Mouse (Mus musculus) heart, adult 2 months (tissue): ENCODE results near the gene Tbx6. TPM values are rescaled to one million over a fixed set of nuclear protein-coding genes. Genes with fewer than 3 reads are reported as not detected.
A peak's percentile ranks its signal among the peaks of the same experiment; 100 is the strongest.

Source experiments
- DNase-seq, 2 experiments: peaks; one replicate each; pipeline ENCODE4 v3.0.0; 2021
- H3K27ac ChIP-seq: fragments of 200-600 bp; 2 replicates; pipeline ENCODE4 v1.8.1; 2022
- H3K27me3 ChIP-seq: fragments of 200-500 bp; 2 replicates; pipeline ENCODE4 v1.6.1; 2012; ENCODE audit warnings: mild to moderate bottlenecking, low read length, inconsistent platforms, mixed read lengths; ENCODE audit not compliant: control insufficient read depth, insufficient read depth
- H3K36me3 ChIP-seq: fragments of 200-500 bp; 2 replicates; pipeline ENCODE4 v1.6.1; 2012; ENCODE audit warnings: low read length, inconsistent platforms; ENCODE audit not compliant: control insufficient read depth, insufficient read depth
- H3K4me1 ChIP-seq: fragments of 200-500 bp; 2 replicates; pipeline ENCODE4 v1.6.1; 2011; ENCODE audit warnings: low read length; ENCODE audit not compliant: control insufficient read depth, insufficient read depth
- H3K4me3 ChIP-seq: fragments of 200-600 bp; 2 replicates; pipeline ENCODE4 v1.8.1; 2022
- H3K79me2 ChIP-seq: fragments of 200-500 bp; replicated peaks from 2 replicates; pipeline ENCODE4 v1.6.1; 2012; ENCODE audit warnings: mild to moderate bottlenecking, inconsistent platforms, low read length, moderate library complexity, mixed read lengths; ENCODE audit not compliant: control insufficient read depth, insufficient read depth
- H3K9ac ChIP-seq: fragments of 200-500 bp; 2 replicates; pipeline ENCODE4 v1.6.1; 2012; ENCODE audit warnings: low read depth, mild to moderate bottlenecking, control low read depth, inconsistent platforms, low read length, mixed read lengths
- CTCF ChIP-seq: fragments of 200-600 bp; IDR thresholded peaks from 2 replicates; pipeline ENCODE4 v1.8.1; 2022; ENCODE audit warnings: antibody characterized with exemption, mild to moderate bottlenecking, moderate library complexity
- EP300 ChIP-seq: fragments of 200-500 bp; IDR thresholded peaks from 2 replicates; pipeline ENCODE4 v1.6.1; 2011; ENCODE audit warnings: low read depth, low read length, control low read depth; ENCODE audit not compliant: insufficient read depth
- POLR2A ChIP-seq: fragments of 200-500 bp; IDR thresholded peaks from 2 replicates; pipeline ENCODE4 v1.6.1; 2011; ENCODE audit warnings: mild to moderate bottlenecking, low read depth, low read length, control low read depth; ENCODE audit not compliant: insufficient read depth
- WGBS: fragments of 180-500 bp; shearing (Covaris S2); methylation state at CpG from one replicate; pipeline ENCODE4 v1.1.7; 2018; 5-methylcytosine and 5-hydroxymethylcytosine counted together
- intact Hi-C: fragments of 180-260 bp; cut with DNase I; formaldehyde crosslinking; loops from one replicate; pipeline ENCODE4 v1.15.1; 2025
- polyA plus RNA-seq: library from polyadenylated mRNA; depleted of rRNA; stranded (reverse); fragments of >200 nt; gene quantifications from 2 replicates; pipeline ENCODE4 v1.2.3, GENCODE M21; 2012
- total RNA-seq, 2 experiments: library from RNA; stranded (reverse); gene quantifications; 2 replicates each; pipeline ENCODE4 v1.2.3; 2021

The Tbx6 gene
- total and polyA plus RNA-seq, 3 experiments, result 0.44 to 2.9 (median 0.66) TPM

GRCm38 (mm10) chr7:126741964-126742482 is 39.3 kb upstream of the Tbx6 start:
- Histone ChIP-seq H3K79me2 (no peaks in the 10 kb centered on the region), H3K27ac (no peak overlapping the region), H3K4me3 (no peak overlapping the region), H3K4me1 (0 out of 2 replicates have a peak, but pooled peaks cover 1% of the 10 kb centered on the region), H3K36me3 (no peaks in the 10 kb centered on the region), H3K27me3 (no peaks in the 10 kb centered on the region), H3K9ac (no peak overlapping the region)
- 88% methylated on average over 13 of the region's 13 CpGs for WGBS
- intact Hi-C loops, result no loop called here
- TF ChIP-seq EP300 (no peak), CTCF (no peak), POLR2A (no peak)
- no peak for DNase-seq

- H3K36me3 ChIP-seq, result no peaks in the 10 kb centered on the region
- peak overlapping the region; percentile 49; the same call in 1 of the 2 replicates for H3K27ac ChIP-seq
- peak in 1 of 2 experiments; percentile 53 for DNase-seq
- no peaks in the 10 kb centered on the region for H3K27me3 ChIP-seq
- no peak overlapping the region for H3K4me3 ChIP-seq
- 62% methylated on average over 12 of the region's 12 CpGs for WGBS
- no peak overlapping the region for H3K9ac ChIP-seq
- no peak for TF ChIP-seq CTCF
- intact Hi-C loops, result no loop called here
- no peaks in the 10 kb centered on the region for H3K79me2 ChIP-seq
- H3K4me1 ChIP-seq, result 0 out of 2 replicates have a peak, but pooled peaks cover 1% of the 10 kb centered on the region
These were observed 35.2 kb upstream of the Tbx6 start for GRCm38 (mm10) chr7:126746066-126746465.

GRCm38 (mm10) chr7:126746798-126747197 is 34.5 kb upstream of the Tbx6 start:
- Histone ChIP-seq H3K27me3 (no peaks in the 10 kb centered on the region), H3K27ac (peak overlapping the region; percentile 49), H3K9ac (no peak overlapping the region), H3K79me2 (no peaks in the 10 kb centered on the region), H3K4me3 (no peak overlapping the region), H3K4me1 (0 out of 2 replicates have a peak, but pooled peaks cover 1% of the 10 kb centered on the region), H3K36me3 (no peaks in the 10 kb centered on the region)
- peak in 1 of 2 experiments; percentile 55 for DNase-seq
- intact Hi-C loops, result no loop called here
- TF ChIP-seq POLR2A, result no peak
- TF ChIP-seq CTCF, result no peak
- TF ChIP-seq EP300, result no peak
- 21% methylated on average over 6 of the region's 6 CpGs for WGBS

GRCm38 (mm10) chr7:126748824-126749223 is 32.5 kb upstream of the Tbx6 start:
- WGBS, result 63% methylated on average over 7 of the region's 7 CpGs

GRCm38 (mm10) chr7:126749582-126750343 is 31.5 kb upstream of the Tbx6 start:
- no peaks in the 10 kb centered on the region for H3K79me2 ChIP-seq
- TF ChIP-seq CTCF, result no peak
- TF ChIP-seq POLR2A, result no peak
- no peak for TF ChIP-seq EP300
- H3K4me3 ChIP-seq, result no peak overlapping the region
- H3K4me1 ChIP-seq, result peaks cover 1% of the 10 kb centered on the region; the same call in 1 of the 2 replicates
- 83% methylated on average over 17 of the region's 17 CpGs for WGBS
- H3K36me3 ChIP-seq, result no peaks in the 10 kb centered on the region
- H3K27ac ChIP-seq, result no peak overlapping the region
- no peak for DNase-seq
- no peaks in the 10 kb centered on the region for H3K27me3 ChIP-seq
- H3K9ac ChIP-seq, result no peak overlapping the region
- intact Hi-C loops, result no loop called here

More at GRCm38 (mm10) chr7:126748824-126749223, 32.5 kb upstream of the Tbx6 start:
- no peak for DNase-seq
- Histone ChIP-seq H3K79me2 (no peaks in the 10 kb centered on the region), H3K27me3 (no peaks in the 10 kb centered on the region), H3K36me3 (no peaks in the 10 kb centered on the region), H3K9ac (no peak overlapping the region), H3K4me1 (0 out of 2 replicates have a peak, but pooled peaks cover 1% of the 10 kb centered on the region), H3K27ac (no peak overlapping the region), H3K4me3 (no peak overlapping the region)
- TF ChIP-seq POLR2A, result no peak
- TF ChIP-seq CTCF, result no peak
- no peak for TF ChIP-seq EP300
- intact Hi-C loops, result no loop called here

GRCm38 (mm10) chr7:126754866-126755265 is 26.4 kb upstream of the Tbx6 start:
- peak; percentile 80 to 82 for DNase-seq
- H3K4me3 ChIP-seq, result no peak overlapping the region
- no peaks in the 10 kb centered on the region; the same call in 1 of the 2 replicates for H3K79me2 ChIP-seq
- TF ChIP-seq POLR2A, result no peak
- TF ChIP-seq EP300, result peak; percentile 78; the same call in 1 of the 2 replicates
- no peak; the same call in 1 of the 2 replicates for TF ChIP-seq CTCF
- H3K4me1 ChIP-seq, result peaks cover 3% of the 10 kb centered on the region; the same call in 1 of the 2 replicates
- no peaks in the 10 kb centered on the region for H3K27me3 ChIP-seq
- WGBS, result under 1% methylated on average over 9 of the region's 9 CpGs
- no peaks in the 10 kb centered on the region for H3K36me3 ChIP-seq
- intact Hi-C loops, result loop anchor here (2.0 kb wide), 1 partner anchor 350 kb away; no protein-coding TSS in a partner anchor
- peak overlapping the region; percentile 72 for H3K9ac ChIP-seq
- peak overlapping the region; percentile 69 for H3K27ac ChIP-seq
